ENCODE assay signal across 7 mouse cellular contexts in genomic region chr1:64689561-64690212, GRCm38 (mm10). TPM values are rescaled to one million over a fixed set of nuclear protein-coding genes. Genes with fewer than 3 reads are reported as not detected.
DNase-seq lines count a peak whose midpoint lies in the region; ATAC-seq and TF ChIP-seq lines count a peak whose summit lies in the region.

No protein-coding gene starts in this region.

- H3K9me3 ChIP-seq in midbrain, embryonic 15.5 days, result no peaks in the 10 kb centered on the region

- ATAC-seq in midbrain, embryonic 15.5 days (replicated peaks), result no peak

- H3K4me3 ChIP-seq in spleen, adult 2 months (ENCODE audit: extremely low read depth, insufficient read depth, insufficient read length), result peak overlapping the region; percentile 65; the same call in 1 of the 2 replicates
- peak overlapping the region; percentile 94 for H3K4me3 ChIP-seq in embryonic fibroblast, embryonic 13.5 days (ENCODE audit: insufficient read depth, low read length)
- H3K4me3 ChIP-seq in midbrain, embryonic 15.5 days, result peak overlapping the region; percentile 89

- no peaks in the 10 kb centered on the region for H3K36me3 ChIP-seq in spleen, adult 2 months (ENCODE audit: control insufficient read depth, insufficient read depth, low read length)
- H3K36me3 ChIP-seq in midbrain, embryonic 15.5 days (replicated peaks), result no peaks in the 10 kb centered on the region

- DNase-seq in spleen, adult 2 months (ENCODE audit: low read depth in 1 of 2, low spot score in 2 of 2), result no peak
- DNase-seq in spleen, postnatal 14 days (ENCODE audit: low spot score in 2 of 2), result no peak
- DNase-seq in kidney, adult 8-10 months, result peak; percentile 17 to 44
- no peak for DNase-seq in urinary bladder, adult 18-20 months (ENCODE audit: low spot score in 2 of 2)
- DNase-seq in right cerebral cortex, postnatal 14 days, result no peak

- no peak for TF ChIP-seq POLR2A in spleen, adult 2 months (IDR thresholded peaks at IDR 0.05; ENCODE audit: low read depth, low read length)
- no peak for TF ChIP-seq POLR2A in embryonic fibroblast, embryonic 13.5 days (IDR thresholded peaks at IDR 0.05; ENCODE audit: low read depth, low read length)

- peak overlapping the region; percentile 31; the same call in 1 of the 2 replicates for H3K9ac ChIP-seq in midbrain, embryonic 15.5 days

- H3K27me3 ChIP-seq in spleen, adult 2 months (ENCODE audit: control insufficient read depth, insufficient read depth, low read length), result 0 out of 2 replicates have a peak, but pooled peaks cover 2% of the 10 kb centered on the region
- no peaks in the 10 kb centered on the region for H3K27me3 ChIP-seq in midbrain, embryonic 15.5 days (replicated peaks)

- WGBS in spleen, adult 2 months, result 32% methylated on average over 9 of the region's 9 CpGs
- 27% methylated on average over 9 of the region's 9 CpGs for WGBS in midbrain, embryonic 15.5 days

- no peak overlapping the region for H3K27ac ChIP-seq in spleen, adult 2 months (ENCODE audit: insufficient read depth, low read length)
- peak overlapping the region; percentile 52; the same call in 1 of the 2 replicates for H3K27ac ChIP-seq in embryonic fibroblast, embryonic 13.5 days (ENCODE audit: insufficient read depth, low read length)
- no peak overlapping the region for H3K27ac ChIP-seq in midbrain, embryonic 15.5 days

- TF ChIP-seq CTCF in spleen, adult 2 months (IDR thresholded peaks at IDR 0.05; ENCODE audit: extremely low read depth, insufficient read depth, insufficient read length, insufficient replicate concordance), result no peak
- no peak for TF ChIP-seq CTCF in embryonic fibroblast, embryonic 13.5 days (IDR thresholded peaks at IDR 0.05; ENCODE audit: borderline replicate concordance, insufficient read depth, low read length)

- peaks cover 2% of the 10 kb centered on the region; the same call in 1 of the 2 replicates for H3K4me1 ChIP-seq in spleen, adult 2 months (ENCODE audit: control insufficient read depth, insufficient read depth, insufficient read length)
- peaks cover 2% of the 10 kb centered on the region for H3K4me1 ChIP-seq in embryonic fibroblast, embryonic 13.5 days (ENCODE audit: control insufficient read depth, insufficient read depth, low read length)
- peaks cover 31% of the 10 kb centered on the region for H3K4me1 ChIP-seq in midbrain, embryonic 15.5 days

- H3K4me2 ChIP-seq in midbrain, embryonic 15.5 days, result peak overlapping the region; percentile 92

RNA-seq across cellular contexts. Expression of gene Ccnyl1, which starts 0.6 kb away (rescaled TPM):
- 7.8 and 8.3 TPM in 2 replicates for polyA plus RNA-seq in spleen, adult 2 months (2012; rRNA removed)
- 67.5 and 92.0 TPM in 2 replicates for polyA plus RNA-seq in embryonic fibroblast, embryonic 13.5 days (2011; ENCODE audit: insufficient read length, low read depth, missing spikeins)
- 5.6 and 5.8 TPM in 2 replicates for polyA plus RNA-seq in midbrain, embryonic 15.5 days (2015; fragmentation: Nextera tagmentation; extraction: Ambion mirVana)

RNA-seq across cellular contexts. Expression of gene Fzd5, which starts 47.9 kb away (rescaled TPM):
- polyA plus RNA-seq in spleen, adult 2 months (2012; rRNA removed), result 7.6 and 10.6 TPM in 2 replicates
- 8.3 and 9.1 TPM in 2 replicates for polyA plus RNA-seq in embryonic fibroblast, embryonic 13.5 days (2011; ENCODE audit: insufficient read length, low read depth, missing spikeins)
- polyA plus RNA-seq in midbrain, embryonic 15.5 days (2015; fragmentation: Nextera tagmentation; extraction: Ambion mirVana), result 0.45 and 0.50 TPM in 2 replicates

Comparison
In these comparisons a context has a peak if more than half of its experiments do, and no peak if none do; other contexts are left out.
1. DNase-seq: peak in kidney, adult 8-10 months (2 of 2); none in spleen, adult 2 months (0 of 2), spleen, postnatal 14 days (0 of 2), urinary bladder, adult 18-20 months (0 of 2) and right cerebral cortex, postnatal 14 days (single experiment).
2. Peak in every context shown above with its lines, with median percentiles within 50 percentile points of each other: H3K4me3 ChIP-seq.